Mouse (Mus musculus) gastrocnemius, adult 18-20 months (tissue): ENCODE data around the gene Prr5l. TPM values are rescaled to one million over a fixed set of nuclear protein-coding genes. Genes with fewer than 3 reads are reported as not detected.
"Not testable (repeated sequence)": the region's sequence is repeated elsewhere in the genome, so short reads cannot be mapped to it uniquely, and the experiment has no call there.

Experiments
- DNase-seq: peaks from one replicate; pipeline ENCODE4 v3.0.0; 2021; ENCODE audit warnings: low spot score
- total RNA-seq, 2 experiments: library from RNA; stranded (reverse); gene quantifications; 2 replicates each; pipeline ENCODE4 v1.2.3; 2021

Prr5l gene
- total RNA-seq, 2 experiments from 2014 or later: 0.16 to 0.19 TPM

DNA sequence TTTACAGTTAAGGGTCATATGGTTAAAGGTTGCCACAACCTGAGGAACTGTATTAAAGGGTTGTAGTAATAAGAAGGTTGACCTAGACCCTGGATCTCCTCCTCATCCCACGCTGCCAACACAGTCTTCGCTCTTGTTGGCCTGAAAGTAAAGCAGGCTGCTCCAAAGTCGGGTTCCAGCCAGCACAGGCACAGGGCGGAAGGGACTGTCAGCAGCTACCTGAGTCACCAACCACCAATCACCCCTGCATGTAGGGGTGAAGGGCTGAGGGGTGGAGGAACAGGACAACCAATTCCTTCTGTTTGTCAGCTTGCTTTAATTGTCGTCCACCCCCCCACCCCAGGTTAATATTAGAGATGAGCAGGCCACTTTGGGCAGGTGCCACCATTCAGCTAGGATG, 119.3 kb downstream of the Prr5l start:
- no peak for DNase-seq

DNA sequence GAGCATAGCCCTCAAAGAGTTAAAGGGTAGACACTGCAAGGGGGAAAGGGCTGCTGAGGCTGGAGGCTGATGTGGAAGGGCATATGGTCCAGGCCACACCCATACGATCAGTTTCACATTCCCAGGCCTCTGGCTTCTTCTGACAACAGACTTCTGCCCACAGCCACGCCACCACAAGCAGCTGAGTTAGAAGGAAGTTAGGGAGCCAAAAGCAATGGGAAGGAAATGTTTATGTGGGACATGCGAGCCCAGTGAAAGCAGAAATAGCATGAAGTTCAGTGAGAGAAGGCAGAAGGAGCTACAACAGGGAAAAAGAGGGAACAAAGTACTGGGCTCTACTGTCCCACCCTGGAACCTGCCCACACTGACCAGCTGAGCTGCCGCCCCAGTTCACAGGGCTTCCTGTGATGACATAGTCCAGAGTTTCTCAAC, 119.9 kb downstream of the Prr5l start:
- DNase-seq: peak; percentile 23

DNA sequence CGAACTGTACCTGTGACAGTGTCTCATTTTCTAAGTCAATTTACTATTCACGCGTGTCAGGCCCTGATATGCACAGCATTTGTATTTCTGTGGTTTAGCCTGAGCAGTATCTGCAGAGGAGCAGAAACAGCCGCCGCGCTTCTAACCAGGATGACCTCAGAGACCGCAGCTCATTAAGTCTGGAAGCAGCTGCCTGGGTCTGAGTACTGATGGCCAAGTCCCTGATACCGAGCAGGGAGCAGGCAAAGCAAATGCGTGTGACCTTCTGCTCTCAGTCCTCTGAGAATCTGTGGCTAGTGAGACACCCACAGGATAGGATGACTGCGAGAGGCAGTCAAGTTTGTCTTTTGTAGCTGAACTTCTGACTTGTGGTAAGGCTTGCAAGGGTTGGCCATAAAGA, 120.4 kb downstream of the Prr5l start:
- peak; percentile 29 for DNase-seq

DNA sequence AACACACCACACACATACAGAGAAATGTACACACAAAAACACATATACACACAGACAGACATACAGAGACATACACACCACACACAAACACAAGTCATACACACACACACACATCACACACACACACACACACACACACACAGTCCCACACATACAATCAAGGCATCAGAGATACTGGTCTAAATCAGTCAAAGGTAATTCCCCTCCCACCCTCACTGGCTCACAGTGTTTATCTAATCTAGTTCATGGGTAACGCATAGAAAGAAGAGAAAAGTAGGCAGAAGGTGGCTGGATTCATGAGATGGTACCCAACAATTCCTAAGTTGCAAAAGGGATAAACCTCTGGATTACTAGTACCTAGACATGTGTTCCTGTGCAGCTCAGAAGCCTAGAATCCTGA, 120.9 kb downstream of the Prr5l start:
- DNase-seq: no peak

DNA sequence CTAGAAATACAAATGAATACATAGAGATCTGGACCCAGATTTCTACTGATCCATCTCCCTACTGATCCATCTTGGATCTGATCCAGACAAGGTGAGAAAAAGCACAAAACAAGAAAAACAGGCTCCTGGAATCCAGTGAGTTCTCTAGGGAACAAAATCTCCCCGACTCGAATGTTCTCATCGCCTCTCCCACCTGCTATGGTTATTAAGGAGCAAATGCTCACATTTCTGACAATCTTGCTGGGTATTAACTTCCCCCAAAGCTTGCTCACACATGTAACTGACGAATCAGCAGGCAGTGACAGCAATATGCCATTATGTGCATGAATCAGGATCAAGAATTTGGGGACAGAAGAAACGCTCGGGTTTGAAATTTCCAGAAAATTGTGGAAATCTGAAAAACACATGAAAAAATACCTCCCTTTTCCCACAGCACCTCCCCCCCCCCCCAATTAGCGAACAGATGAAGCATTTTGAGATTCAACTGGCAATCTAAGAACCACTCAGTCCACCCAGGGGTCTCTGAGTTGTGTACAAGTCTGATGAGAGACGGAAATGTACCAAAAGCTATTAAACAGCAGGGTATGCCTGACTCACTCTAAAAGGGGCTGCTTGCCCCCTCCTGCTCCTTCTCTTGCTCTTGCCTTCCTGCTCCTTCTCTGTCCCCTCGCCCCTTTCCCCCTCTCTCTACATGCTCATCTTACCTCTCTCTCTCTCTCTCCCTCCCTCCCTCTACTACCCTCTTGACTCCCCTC, 123.1 kb downstream of the Prr5l start:
- DNase-seq: no peak

DNA sequence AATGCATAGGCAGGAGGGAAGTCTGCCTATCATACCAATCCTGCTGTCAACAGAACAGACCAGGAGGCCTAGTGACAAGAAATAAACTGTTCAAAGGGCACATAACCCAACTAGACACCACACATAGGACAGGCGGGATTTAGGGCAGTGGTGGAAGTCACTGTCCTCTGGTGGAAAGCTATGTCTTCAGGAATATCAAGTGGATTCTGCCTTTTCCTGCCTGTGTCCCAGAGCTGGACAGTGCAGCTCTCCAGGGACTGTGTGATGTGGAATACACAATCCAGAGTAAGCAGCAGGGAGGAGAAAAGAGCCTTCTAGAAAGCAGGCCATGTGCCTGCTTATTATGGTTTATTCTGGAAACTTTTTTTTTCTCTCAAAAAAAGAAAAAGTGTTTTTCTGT, 125.0 kb downstream of the Prr5l start:
- no peak for DNase-seq

DNA sequence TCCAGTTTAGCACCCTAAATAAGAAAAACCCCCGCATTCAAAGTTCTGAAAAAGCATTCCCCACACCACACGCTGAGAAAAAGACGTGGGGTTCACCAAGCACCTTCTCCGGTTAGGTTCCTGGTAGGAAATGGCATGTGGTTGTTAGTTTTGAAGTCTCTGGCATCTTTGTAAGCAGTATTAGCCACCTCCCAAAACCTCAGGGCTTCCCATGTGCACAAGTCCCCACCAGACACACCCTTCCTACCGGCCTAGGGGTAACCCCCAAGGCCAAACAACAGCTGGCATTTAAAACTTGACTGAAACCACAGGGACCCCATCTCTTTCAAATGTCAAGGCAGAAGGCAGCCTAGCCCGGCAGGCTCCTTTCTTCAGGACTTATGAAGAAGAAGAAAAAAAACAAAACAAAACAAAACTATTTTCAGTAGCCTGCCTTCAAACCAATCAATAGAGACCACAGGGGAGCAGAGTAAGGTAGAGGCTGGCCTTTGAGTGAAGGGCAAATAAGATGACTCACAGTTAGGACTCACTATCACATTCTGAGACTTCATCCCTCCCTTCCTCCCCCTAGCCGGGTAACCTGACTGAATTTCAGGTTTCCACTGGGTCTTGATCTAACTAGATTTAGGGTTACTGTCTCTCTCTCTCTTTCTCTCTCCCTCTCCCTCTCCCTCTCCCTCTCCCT, 126.6 kb downstream of the Prr5l start:
- DNase-seq: no peak

DNA sequence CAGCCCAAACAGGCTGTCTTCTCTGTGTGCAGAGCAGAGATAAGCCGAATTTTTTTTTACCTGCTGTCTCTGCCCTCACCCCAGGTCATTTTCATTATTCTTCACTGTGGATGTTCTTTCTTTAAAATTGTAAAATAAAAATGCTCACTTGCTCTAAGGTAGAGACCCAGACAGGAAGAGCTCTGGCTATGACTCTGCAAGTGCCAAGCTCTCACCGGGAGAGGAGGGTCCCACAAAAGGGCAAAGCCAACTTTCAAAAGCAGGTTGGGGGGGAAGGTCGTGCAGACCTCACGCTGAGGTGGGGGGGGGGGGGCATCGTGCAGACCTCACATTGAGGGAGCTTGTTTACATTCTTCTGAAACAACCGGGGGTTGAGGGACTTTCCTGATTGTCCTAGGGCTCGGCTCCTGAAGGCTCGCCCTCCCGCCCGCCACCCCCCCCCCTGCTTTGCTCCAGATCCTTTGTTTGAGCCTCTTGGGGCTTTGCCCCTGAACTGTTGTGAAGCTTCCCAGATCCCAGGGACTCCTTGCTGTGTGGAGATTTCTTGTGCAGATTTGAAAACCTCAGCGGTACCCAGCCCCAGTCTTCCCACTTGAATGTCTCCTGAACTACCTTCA, 127.8 kb downstream of the Prr5l start:
- DNase-seq: no peak

DNA sequence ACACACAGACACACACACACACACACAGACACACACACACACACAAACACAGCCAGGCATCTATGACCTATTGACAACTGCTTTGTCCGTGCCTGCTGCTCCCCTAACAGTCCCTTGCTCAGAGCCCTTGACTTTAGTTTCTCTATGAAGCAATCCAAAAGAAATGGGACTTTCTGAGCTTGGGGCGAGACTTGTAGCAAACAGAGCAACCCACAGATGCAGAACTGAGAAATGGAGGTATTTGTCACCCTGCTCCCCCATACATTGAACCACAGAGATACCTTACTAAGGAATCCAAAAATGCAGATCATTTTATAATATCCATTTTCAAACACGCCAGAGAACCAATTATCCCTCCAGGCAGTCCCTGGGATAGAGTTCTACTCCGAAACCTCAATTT, 128.4 kb downstream of the Prr5l start:
- DNase-seq: no peak

DNA sequence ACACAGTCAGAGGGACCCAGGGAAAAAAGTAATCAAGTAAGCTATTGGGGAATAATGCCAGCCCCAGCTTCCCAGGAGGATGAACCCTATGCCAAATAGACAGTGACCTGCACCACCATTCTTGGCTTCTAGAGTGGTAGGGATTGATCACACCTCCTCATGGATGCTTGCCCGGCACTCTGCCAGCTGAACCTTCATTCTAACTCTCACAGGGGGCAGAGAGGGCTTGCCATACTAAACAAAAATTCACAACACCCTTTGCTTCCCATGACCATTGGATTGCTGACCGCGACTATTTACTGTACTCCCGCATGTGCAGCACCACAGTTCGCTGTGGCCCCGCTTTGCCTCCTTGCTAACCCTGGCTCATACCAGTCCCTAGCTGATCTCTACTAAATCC, 129.8 kb downstream of the Prr5l start:
- DNase-seq: no peak

DNA sequence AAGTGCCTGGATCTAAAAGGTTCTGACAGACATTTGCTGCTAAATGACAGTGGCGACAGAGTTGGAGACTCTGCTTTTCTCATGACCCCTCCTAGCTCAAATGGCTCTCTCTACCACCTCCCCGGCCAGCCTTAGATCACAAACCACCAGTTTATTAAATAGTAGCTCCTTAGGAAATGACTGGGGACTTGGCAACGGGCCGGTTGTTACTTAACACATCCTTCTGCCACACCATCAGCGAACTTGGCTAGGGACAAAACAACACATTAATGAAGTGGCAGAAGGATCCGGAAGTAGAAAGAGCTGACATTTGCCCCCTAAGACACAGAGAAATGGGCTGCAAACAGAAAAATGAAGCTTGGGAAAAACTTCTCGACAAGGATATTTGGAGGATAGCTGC, 130.4 kb downstream of the Prr5l start:
- DNase-seq: no peak

DNA sequence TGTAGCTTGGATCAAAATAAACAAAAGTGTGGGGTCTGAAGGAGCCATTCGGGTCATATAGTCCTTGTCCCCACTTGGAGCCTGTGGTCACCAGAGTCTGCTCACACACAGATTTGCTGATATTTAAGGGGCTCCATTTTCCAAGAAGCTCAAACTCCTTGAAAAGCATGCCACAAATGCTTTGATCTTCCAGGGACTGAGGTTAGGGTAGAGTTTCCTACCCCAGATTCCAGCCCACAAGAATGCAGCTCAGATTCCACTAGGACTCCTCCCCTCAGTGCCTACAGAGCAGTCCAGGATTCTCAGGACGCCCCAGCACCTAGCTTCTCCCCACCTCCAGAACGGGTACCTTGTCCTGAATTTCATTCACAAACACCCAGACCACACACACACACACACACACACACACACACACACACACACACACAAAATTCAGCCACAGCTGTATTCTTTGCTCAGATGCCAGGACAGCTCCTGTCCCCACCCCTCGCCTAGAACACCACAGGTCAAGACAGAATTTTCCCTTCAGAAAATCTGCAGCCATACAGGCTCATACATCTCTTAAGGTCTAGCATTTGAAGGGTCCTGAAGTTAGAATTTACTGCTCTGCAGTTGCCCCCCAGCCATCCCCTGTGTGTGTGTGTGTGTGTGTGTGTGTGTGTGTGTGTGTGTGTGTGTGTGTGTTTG, 131.4 kb downstream of the Prr5l start:
- no peak for DNase-seq

DNA sequence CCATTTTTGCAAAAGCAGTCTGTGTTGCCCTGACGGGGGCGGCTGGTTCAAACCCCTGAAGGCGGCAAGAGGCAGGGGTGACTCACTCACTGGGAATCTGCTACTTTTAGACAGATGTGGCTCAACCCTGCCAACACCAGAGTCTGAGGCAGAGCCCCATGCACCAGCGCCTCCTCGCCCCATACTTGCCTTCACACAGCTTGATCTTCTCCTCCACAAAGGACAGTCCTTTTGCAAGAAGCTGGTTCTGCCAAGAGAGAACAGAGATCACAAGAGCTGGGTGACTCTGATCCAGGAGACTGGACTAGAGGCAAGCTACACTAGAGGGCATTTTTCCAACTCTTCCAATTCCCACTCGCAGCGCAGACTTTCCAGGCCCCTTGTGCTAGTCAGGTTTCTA, 136.3 kb downstream of the Prr5l start:
- DNase-seq: no peak

DNA sequence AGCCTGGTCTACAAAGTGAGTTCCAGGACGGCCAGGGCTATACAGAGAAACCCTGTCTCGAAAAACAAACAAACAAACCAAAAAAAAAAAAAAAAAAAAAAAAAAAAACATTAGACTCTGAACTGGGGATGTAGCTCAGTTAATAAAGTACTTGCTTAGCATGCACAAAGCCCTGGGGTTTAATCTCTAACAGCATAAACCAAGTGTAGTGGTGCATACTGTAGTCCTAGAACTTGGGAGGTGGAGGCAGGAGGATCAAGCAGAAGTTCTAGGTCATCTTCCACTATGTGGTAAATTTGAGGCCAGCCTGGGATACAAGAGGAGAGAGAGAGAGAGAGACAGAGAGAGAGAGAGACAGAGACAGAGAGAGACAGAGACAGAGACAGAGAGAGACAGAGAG, 137.2 kb downstream of the Prr5l start:
- not testable (repeated sequence) for DNase-seq

DNA sequence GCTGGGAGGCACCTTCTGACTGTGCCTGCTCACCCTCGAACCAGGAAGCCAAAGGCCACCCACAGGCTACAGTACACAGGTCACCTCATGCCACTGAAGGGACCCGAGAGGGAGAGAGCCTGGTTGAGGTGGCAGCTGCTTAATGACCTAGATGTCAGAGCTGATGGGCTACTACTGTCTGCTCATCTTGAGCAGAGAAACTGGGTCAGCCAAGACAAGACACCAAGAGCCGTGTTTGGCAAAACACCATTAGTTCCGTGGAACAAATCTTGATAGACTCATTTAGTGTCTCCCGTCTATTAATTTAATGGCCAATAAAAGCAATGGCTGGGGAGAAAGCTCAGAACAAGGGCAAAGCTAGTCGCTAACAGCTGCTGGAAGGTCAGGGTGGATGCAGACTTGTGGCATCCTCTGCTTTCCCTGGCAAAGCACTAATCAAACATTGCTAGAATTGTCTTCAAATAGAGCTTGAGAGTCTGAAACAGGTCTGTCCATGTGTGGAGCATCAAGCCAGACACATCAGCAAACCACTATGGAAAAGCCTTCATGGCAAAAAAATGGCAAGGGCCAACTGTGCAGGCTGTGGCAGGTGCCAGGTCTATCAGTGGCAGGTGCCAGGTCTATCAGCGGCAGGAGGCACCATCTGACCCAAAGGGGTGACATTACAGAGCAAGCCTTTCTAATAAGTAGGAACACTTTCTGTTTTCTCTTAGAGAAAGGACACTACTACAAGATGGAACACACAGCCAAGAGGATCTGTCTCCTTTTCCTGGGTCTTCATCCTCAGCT, 140.6 kb downstream of the Prr5l start:
- DNase-seq: no peak

DNA sequence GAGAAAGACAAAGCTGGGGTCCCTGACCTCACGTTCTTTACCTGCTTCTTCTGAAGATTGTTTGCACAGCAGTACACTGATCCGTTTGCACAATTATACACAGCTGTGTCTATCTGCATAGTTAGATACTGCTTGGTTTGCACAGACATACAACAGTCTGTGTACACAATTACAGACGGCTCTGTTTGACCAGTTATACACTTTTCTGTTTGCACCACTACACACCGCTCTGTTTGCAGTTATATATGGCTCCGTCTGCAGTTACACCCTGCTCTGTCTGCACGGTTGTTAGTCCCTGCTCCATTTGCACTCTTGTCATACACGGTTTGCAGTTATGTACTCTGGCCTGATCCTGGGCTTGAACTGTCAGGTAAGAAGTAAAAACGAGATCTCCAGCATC, 141.2 kb downstream of the Prr5l start:
- no peak for DNase-seq

DNA sequence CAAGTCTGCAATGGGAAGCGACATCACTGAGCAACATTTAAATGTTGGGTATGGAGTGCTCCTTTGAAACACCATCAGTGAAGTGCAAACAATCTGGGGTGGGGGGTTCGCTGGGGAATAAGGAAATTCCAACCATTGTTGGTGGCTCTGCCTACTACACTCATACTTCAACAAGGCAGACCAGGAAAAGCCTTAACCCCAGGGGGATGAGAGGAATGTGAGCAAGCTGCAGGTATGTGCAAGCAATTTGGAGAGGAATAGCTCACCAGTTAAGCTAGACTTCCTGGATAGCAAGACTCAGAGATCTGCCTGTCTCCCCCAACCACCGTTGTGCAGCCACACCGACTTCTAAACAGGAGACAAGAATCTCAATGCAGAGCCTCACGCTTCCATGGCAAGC, 142.9 kb downstream of the Prr5l start:
- no peak for DNase-seq

DNA sequence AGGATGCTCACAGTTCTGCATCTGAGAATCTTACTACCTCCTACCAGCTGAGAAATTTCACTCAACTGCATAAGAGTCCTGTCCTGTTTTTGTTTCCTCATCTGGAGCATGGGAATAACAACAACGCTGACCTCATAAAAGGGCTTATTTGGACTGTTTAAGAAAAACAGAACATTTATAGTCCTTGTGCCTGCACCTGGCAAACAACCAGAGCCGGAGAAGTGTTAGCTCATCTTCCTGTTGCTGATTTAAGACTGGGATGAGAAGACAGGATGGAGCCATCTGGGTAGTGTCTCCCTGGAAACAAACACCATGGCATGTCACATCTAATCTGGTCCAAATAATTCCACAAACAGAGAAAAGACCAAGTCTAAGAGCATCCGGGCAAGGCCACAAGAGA, 149.3 kb downstream of the Prr5l start:
- DNase-seq: peak; percentile 7

DNA sequence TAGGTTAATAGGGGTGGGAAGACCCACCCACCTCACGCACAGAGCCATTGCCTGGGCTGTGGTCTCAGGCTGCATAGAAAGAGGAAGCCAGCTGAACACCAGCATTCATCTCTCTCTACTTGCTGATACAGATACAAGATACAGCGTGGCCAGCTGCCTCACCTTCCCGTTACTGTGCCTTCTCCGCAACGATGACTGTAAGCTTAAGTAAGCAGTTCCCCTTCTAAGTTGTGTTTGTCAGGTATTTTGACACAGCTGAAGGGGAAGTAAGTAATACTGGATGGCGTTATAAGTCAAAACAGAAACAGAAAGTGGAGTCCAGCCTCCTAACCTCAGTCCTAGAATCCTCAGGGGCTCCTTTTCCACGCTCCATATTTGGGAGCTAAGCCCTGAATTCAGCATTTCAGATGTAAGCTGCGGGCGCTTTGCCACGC, 150.0 kb downstream of the Prr5l start:
- DNase-seq: no peak

DNA sequence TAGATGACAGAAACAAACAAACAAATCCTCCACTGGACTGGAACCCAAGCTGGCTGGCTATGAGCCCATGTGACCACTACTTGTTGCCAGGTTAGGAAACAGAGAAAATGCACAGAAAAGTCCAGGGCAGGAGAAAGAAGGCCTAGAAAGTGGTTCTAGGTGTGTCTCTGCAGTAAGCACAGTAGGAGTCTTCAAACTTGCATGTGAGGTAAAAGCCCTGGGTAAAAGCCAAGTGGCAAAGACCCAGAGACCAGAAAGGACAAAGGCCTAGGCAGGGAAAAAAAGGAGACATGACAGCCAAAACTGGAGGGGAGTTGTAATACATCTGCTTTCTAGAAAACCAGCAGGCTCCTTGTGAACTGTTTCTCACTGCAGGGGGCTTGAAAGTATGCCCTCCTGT, 151.9 kb downstream of the Prr5l start:
- DNase-seq: no peak

DNA sequence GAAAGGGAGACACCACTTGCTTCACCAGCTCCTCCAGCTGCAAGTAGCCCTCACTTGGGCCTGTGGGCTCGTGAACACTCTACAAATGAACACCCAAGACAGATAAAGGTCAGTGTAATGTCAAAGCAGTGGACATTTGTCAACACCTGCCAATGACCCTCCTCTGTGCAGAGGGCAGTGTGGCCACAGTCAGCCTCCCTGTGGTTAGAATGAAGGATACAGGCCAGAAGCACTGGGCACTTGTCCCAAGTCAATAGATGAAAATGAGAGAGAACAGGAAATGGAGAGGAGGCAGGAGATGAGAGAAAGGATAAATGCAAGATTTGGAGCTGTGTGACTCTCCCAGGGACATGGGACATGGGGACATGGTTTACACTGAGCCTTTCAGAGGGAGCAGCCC, 153.4 kb downstream of the Prr5l start:
- DNase-seq: no peak
